ENCODE assay signal across 10 mouse cellular contexts in genomic region chr2:180788843-180789242, GRCm38 (mm10). TPM values are rescaled to one million over a fixed set of nuclear protein-coding genes. Genes with fewer than 3 reads are reported as not detected.
DNase-seq lines count a peak whose midpoint lies in the region; ATAC-seq lines count a peak whose summit lies in the region.
"Had no signal": no experiment of that assay in that cellular context is flagged by ENCODE, and none has a peak within 500 bp of the region (broad histone marks: within the 10 kb centered on the region; RNA-seq: fewer than 3 reads in every experiment).

No protein-coding gene starts in this region.

- H3K4me1 ChIP-seq in forebrain, embryonic 14.5 days (ENCODE audit: control insufficient read depth, insufficient read depth, low read length) = peaks cover 10% of the 10 kb centered on the region
- no peaks in the 10 kb centered on the region for H3K4me1 ChIP-seq in forebrain, embryonic 11.5 days (replicated peaks; ENCODE audit: control insufficient read depth, insufficient read depth, low read length)
- H3K4me1 ChIP-seq in forebrain, embryonic 16.5 days (replicated peaks; ENCODE audit: control insufficient read depth, insufficient read depth, low read length) = peaks cover 28% of the 10 kb centered on the region
- peaks cover 16% of the 10 kb centered on the region for H3K4me1 ChIP-seq in midbrain, embryonic 15.5 days

- ATAC-seq in forebrain, embryonic 14.5 days = peak; percentile 79
- no peak for ATAC-seq in forebrain, embryonic 11.5 days (replicated peaks; ENCODE audit: low FRiP score)
- peak; percentile 89 for ATAC-seq in forebrain, embryonic 16.5 days
- ATAC-seq in midbrain, embryonic 15.5 days (replicated peaks) = peak; percentile 48
- ATAC-seq: intestine, postnatal 0 days had no signal

- H3K27me3 ChIP-seq in forebrain, embryonic 14.5 days (replicated peaks; ENCODE audit: control insufficient read depth, insufficient read depth, low read length) = no peaks in the 10 kb centered on the region
- no peaks in the 10 kb centered on the region for H3K27me3 ChIP-seq in forebrain, embryonic 11.5 days (ENCODE audit: control insufficient read depth, insufficient read depth, low read length)
- no peaks in the 10 kb centered on the region for H3K27me3 ChIP-seq in forebrain, embryonic 16.5 days (replicated peaks; ENCODE audit: control insufficient read depth, insufficient read depth, low read length)
- no peaks in the 10 kb centered on the region for H3K27me3 ChIP-seq in midbrain, embryonic 15.5 days (replicated peaks)

- no peaks in the 10 kb centered on the region for H3K36me3 ChIP-seq in forebrain, embryonic 14.5 days (ENCODE audit: control insufficient read depth, insufficient read depth, low read length)
- H3K36me3 ChIP-seq in forebrain, embryonic 11.5 days (ENCODE audit: control insufficient read depth, insufficient read depth, low read length) = no peaks in the 10 kb centered on the region
- H3K36me3 ChIP-seq in forebrain, embryonic 16.5 days (ENCODE audit: control insufficient read depth, insufficient read depth) = no peaks in the 10 kb centered on the region
- no peaks in the 10 kb centered on the region for H3K36me3 ChIP-seq in midbrain, embryonic 15.5 days (replicated peaks)

- no peak overlapping the region for H3K9ac ChIP-seq in forebrain, embryonic 14.5 days (ENCODE audit: low read length)
- H3K9ac ChIP-seq in forebrain, embryonic 11.5 days (ENCODE audit: low read length) = no peak overlapping the region
- H3K9ac ChIP-seq in forebrain, embryonic 16.5 days (replicated peaks; ENCODE audit: low read depth, low read length) = no peak overlapping the region
- H3K9ac ChIP-seq in midbrain, embryonic 15.5 days = no peak overlapping the region

- H3K4me2 ChIP-seq in forebrain, embryonic 14.5 days (ENCODE audit: low read length) = no peak overlapping the region
- H3K4me2 ChIP-seq in forebrain, embryonic 11.5 days (ENCODE audit: low read depth, low read length, severe bottlenecking) = no peak overlapping the region
- peak overlapping the region; percentile 28 for H3K4me2 ChIP-seq in forebrain, embryonic 16.5 days (ENCODE audit: low read length)
- peak overlapping the region; percentile 36 for H3K4me2 ChIP-seq in midbrain, embryonic 15.5 days

- H3K27ac ChIP-seq in forebrain, embryonic 14.5 days (ENCODE audit: low read depth, low read length) = 0 out of 2 replicates have a peak overlapping the region, but pooled peaks have one; percentile 52
- no peak overlapping the region for H3K27ac ChIP-seq in forebrain, embryonic 11.5 days (ENCODE audit: low read depth, low read length)
- H3K27ac ChIP-seq in forebrain, embryonic 16.5 days (ENCODE audit: low read length) = peak overlapping the region; percentile 58
- H3K27ac ChIP-seq in midbrain, embryonic 15.5 days = peak overlapping the region; percentile 60

- H3K9me3 ChIP-seq in forebrain, embryonic 14.5 days (replicated peaks; ENCODE audit: control insufficient read depth, low read length) = no peaks in the 10 kb centered on the region
- no peaks in the 10 kb centered on the region for H3K9me3 ChIP-seq in forebrain, embryonic 11.5 days (ENCODE audit: control insufficient read depth, low read length)
- no peaks in the 10 kb centered on the region for H3K9me3 ChIP-seq in forebrain, embryonic 16.5 days (ENCODE audit: control insufficient read depth, low read length)
- H3K9me3 ChIP-seq in midbrain, embryonic 15.5 days = no peaks in the 10 kb centered on the region

- 11% methylated on average over 5 of the region's 7 CpGs for whole genome bisulfite sequencing in forebrain, embryonic 14.5 days
- 29% methylated on average over 7 of the region's 7 CpGs for WGBS in forebrain, embryonic 11.5 days
- 10% methylated on average over 6 of the region's 7 CpGs for WGBS in forebrain, embryonic 16.5 days
- 14% methylated on average over 6 of the region's 7 CpGs for WGBS in midbrain, embryonic 15.5 days

- DNase-seq in forebrain, embryonic 14.5 days (ENCODE audit: low spot score) = peak; percentile 87
- no peak for DNase-seq in forebrain, embryonic 11.5 days (ENCODE audit: low spot score)
- peak; percentile 27 to 47 for DNase-seq in layer of hippocampus, postnatal 10 days (ENCODE audit: low spot score in 2 of 2)
- DNase-seq in layer of hippocampus, adult 11-12 months (ENCODE audit: low spot score) = no peak
- no peak for DNase-seq in T-cell, adult 2 months (ENCODE audit: low spot score)
- DNase-seq in gastrocnemius, postnatal 4 days (ENCODE audit: low spot score in 2 of 2) = no peak

- no peak overlapping the region for H3K4me3 ChIP-seq in forebrain, embryonic 14.5 days (ENCODE audit: low read depth, low read length)
- H3K4me3 ChIP-seq in forebrain, embryonic 11.5 days (ENCODE audit: low read depth, low read length) = no peak overlapping the region
- no peak overlapping the region for H3K4me3 ChIP-seq in forebrain, embryonic 16.5 days (replicated peaks; ENCODE audit: low read length)
- H3K4me3 ChIP-seq in midbrain, embryonic 15.5 days = no peak overlapping the region

RNA-seq across cellular contexts. Expression of gene Bhlhe23, which starts 12.1 kb away (rescaled TPM):
- polyA plus RNA-seq in forebrain, embryonic 14.5 days (2014; fragmentation: Nextera tagmentation; extraction: Ambion mirVana) = 0.85 and 1.1 TPM in 2 replicates
- polyA plus RNA-seq in forebrain, embryonic 11.5 days (2014; fragmentation: Nextera tagmentation; extraction: Ambion mirVana) = 0.85 and 0.87 TPM in 2 replicates
- under 1 TPM in 1 of 2 experiments, not detected in 1; 0.14 TPM for total RNA-seq in layer of hippocampus, postnatal 10 days (2021)
- 0.13 and 0.75 TPM in 2 replicates for polyA plus RNA-seq in forebrain, embryonic 16.5 days (2015; fragmentation: Nextera tagmentation; extraction: Ambion mirVana)
- polyA plus RNA-seq in midbrain, embryonic 15.5 days (2015; fragmentation: Nextera tagmentation; extraction: Ambion mirVana) = 14.9 and 16.5 TPM in 2 replicates
- total RNA-seq in gastrocnemius, postnatal 4 days (2021) = not detected
- polyA plus RNA-seq: intestine, postnatal 0 days; stomach, embryonic 14.5 days had no signal

Comparison
In these comparisons a context has a peak if more than half of its experiments do, and no peak if none do; other contexts are left out.
1. DNase-seq: peak in forebrain, embryonic 14.5 days (single experiment) and layer of hippocampus, postnatal 10 days (2 of 2); none in forebrain, embryonic 11.5 days (single experiment), layer of hippocampus, adult 11-12 months (single experiment), T-cell, adult 2 months (single experiment) and gastrocnemius, postnatal 4 days (0 of 2).
2. H3K4me2 ChIP-seq: peak in forebrain, embryonic 16.5 days (single experiment) and midbrain, embryonic 15.5 days (single experiment); none in forebrain, embryonic 14.5 days (single experiment) and forebrain, embryonic 11.5 days (single experiment).